In genomic region chr4:145017745-145018144, GRCm38 (mm10) we compare ENCODE assay signal across 10 mouse cellular contexts.
DNase-seq lines count a peak whose midpoint lies in the region; TF ChIP-seq lines count a peak whose summit lies in the region.
"Had no signal": no experiment of that assay in that cellular context is flagged by ENCODE, and none has a peak within 500 bp of the region (broad histone marks: within the 10 kb centered on the region; RNA-seq: fewer than 3 reads in every experiment).

No protein-coding gene starts in this region.

- H3K9me3 ChIP-seq in limb, embryonic 10.5 days (replicated peaks), result no peaks in the 10 kb centered on the region
- H3K9me3 ChIP-seq: limb, embryonic 13.5 days had no signal

- 32% methylated on average over 2 of the region's 2 CpGs for WGBS in lung, adult 2 months
- 78% methylated on average over 2 of the region's 2 CpGs for WGBS in limb, embryonic 10.5 days

- H3K27me3 ChIP-seq in limb, embryonic 10.5 days (ENCODE audit: low read depth, poor library complexity, severe bottlenecking), result no peaks in the 10 kb centered on the region
- H3K27me3 ChIP-seq: limb, embryonic 13.5 days; Patski had no signal

- peaks cover 11% of the 10 kb centered on the region for H3K4me1 ChIP-seq in lung, adult 2 months (ENCODE audit: control insufficient read depth, insufficient read depth, low read length)
- H3K4me1 ChIP-seq in limb, embryonic 10.5 days, result peaks cover 12% of the 10 kb centered on the region; the same call in 1 of the 2 replicates

- peak; percentile 28 for DNase-seq in layer of hippocampus, adult 11-12 months (ENCODE audit: low spot score)
- no peak for DNase-seq in layer of hippocampus, adult 8-10 months (ENCODE audit: low spot score in 2 of 2)
- DNase-seq in adrenal gland, postnatal 14 days, result peak; percentile 74
- peak; percentile 68 to 75 for DNase-seq in heart, postnatal 14 days
- peak; percentile 60 for DNase-seq in lung, adult 2 months
- no peak for DNase-seq in limb, embryonic 10.5 days (ENCODE audit: low spot score)
- DNase-seq in frontal cortex, adult 2 months (ENCODE audit: extremely low spot score in 1 of 2, low spot score in 1 of 2), result no peak
- DNase-seq in retina, postnatal 1 day, result no peak

- intact Hi-C loops in heart, postnatal 14 days (cut with DNase I), result loop anchor here (5.0 kb wide), 1 partner anchor 110 kb away; no protein-coding TSS in a partner anchor

- TF ChIP-seq POLR2A in lung, adult 2 months (IDR thresholded peaks at IDR 0.05; ENCODE audit: borderline replicate concordance, extremely low read depth, low read depth, low read length), result no peak

- TF ChIP-seq CTCF in lung, adult 2 months (IDR thresholded peaks at IDR 0.05; ENCODE audit: insufficient read depth, low read length), result no peak

- H3K36me3 ChIP-seq in limb, embryonic 10.5 days, result peaks cover 26% of the 10 kb centered on the region

- no peak overlapping the region for H3K27ac ChIP-seq in limb, embryonic 10.5 days
- H3K27ac ChIP-seq: limb, embryonic 13.5 days had no signal

- no peak overlapping the region for H3K4me3 ChIP-seq in lung, adult 2 months (replicated peaks; ENCODE audit: extremely low read depth, low read depth, low read length)
- no peak overlapping the region for H3K4me3 ChIP-seq in limb, embryonic 10.5 days
- H3K4me3 ChIP-seq: limb, embryonic 13.5 days had no signal

Comparison
In these comparisons a context has a peak if more than half of its experiments do, and no peak if none do; other contexts are left out.
1. DNase-seq: peak in layer of hippocampus, adult 11-12 months (single experiment), adrenal gland, postnatal 14 days (single experiment), heart, postnatal 14 days (2 of 2) and lung, adult 2 months (single experiment); none in layer of hippocampus, adult 8-10 months (0 of 2), limb, embryonic 10.5 days (single experiment), frontal cortex, adult 2 months (0 of 2) and retina, postnatal 1 day (single experiment).